Mouse (Mus musculus) E14TG2a.4 (cell line): ENCODE measurements around the gene Pheta1.
A peak's percentile ranks its signal among the peaks of the same experiment; 100 is the strongest.

Experiments used
- H3K27me3 ChIP-seq: 2 replicates; pipeline ENCODE4 v1.6.1; 2014; ENCODE audit warnings: low read length, control low read depth; ENCODE audit not compliant: insufficient read depth
- H3K36me3 ChIP-seq: 2 replicates; pipeline ENCODE4 v1.6.1; 2014; ENCODE audit warnings: low read length, control low read depth; ENCODE audit not compliant: insufficient read depth
- H3K4me1 ChIP-seq: replicated peaks from 2 replicates; pipeline ENCODE4 v1.6.1; 2014; ENCODE audit warnings: low read depth, low read length, control low read depth
- H3K4me3 ChIP-seq: replicated peaks from 2 replicates; pipeline ENCODE4 v1.5.1; 2014; ENCODE audit warnings: mild to moderate bottlenecking, low read length
- H3K9me3 ChIP-seq: 2 replicates; pipeline ENCODE4 v1.6.1; 2014; ENCODE audit warnings: low read length, control low read depth
- CTCF ChIP-seq: conservative IDR thresholded peaks from 2 replicates; pipeline ENCODE4 v1.5.1; 2014; ENCODE audit warnings: low read length
- NANOG ChIP-seq: IDR thresholded peaks from 2 replicates; pipeline ENCODE4 v1.6.1; 2014; ENCODE audit warnings: borderline replicate concordance, low read length, mixed read lengths
- POU5F1 ChIP-seq: IDR thresholded peaks from 2 replicates; pipeline ENCODE4 v1.6.1; 2014; ENCODE audit warnings: low read length, borderline replicate concordance

Gene Pheta1

GRCm38 (mm10) chr5:121836692-121837415, 11.9 kb upstream of the Pheta1 start:
- peak overlapping the region; percentile 95 for H3K4me3 ChIP-seq
- TF ChIP-seq NANOG, result no peak
- no peak for TF ChIP-seq CTCF
- no peak for TF ChIP-seq POU5F1
- no peaks in the 10 kb centered on the region for H3K9me3 ChIP-seq
- H3K4me1 ChIP-seq, result peaks cover 68% of the 10 kb centered on the region
- H3K36me3 ChIP-seq, result peaks cover 9% of the 10 kb centered on the region; the same call in 1 of the 2 replicates
- H3K27me3 ChIP-seq, result peaks cover 31% of the 10 kb centered on the region

DNA sequence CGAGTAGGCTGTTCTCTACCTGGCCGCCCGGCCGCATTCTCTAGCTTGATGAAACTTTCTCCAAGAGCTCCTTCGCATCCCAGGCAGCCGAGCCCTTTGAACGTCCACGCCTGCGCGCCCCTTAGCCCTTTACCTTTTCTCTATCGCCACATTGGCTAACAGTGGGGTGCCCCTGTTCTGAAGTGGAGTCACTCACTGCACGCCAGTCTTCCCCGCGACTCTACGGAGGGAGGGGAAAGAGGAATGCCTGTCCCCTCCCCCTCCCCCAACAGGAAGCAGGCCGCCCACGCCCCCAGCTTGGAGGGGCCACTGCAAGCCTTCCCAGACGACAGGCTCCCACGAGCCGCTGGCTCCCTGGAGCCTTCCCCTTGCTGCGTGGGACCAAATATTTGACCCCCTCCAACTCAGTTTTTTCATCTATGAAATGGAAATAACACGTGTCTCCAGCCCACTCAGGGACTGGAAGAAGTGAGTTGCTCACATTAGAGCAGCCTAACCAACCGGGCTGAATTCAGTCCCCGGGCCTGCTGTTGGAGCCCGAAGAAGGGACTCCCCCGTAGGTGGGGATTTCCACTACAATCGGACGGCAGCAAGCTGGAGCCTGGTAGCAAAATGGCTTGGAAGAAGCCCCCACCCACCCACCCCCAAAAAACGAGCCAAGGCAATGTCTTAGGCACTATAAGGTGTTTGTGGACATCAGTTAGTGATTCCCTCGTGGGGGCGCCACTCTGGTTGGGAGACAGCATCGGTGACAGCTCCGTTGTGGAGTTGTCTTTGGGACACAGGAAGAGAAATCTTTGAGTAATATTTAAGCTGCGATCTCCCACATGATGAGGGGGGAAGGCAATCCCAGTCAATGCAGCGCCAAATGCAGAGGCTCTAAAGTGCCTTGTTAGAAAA, 11.1 kb upstream of the Pheta1 start, which contains the start of gene Sh2b3:
TSS of gene Sh2b3 (minus strand) at position 206 of the 900 bp plus-strand sequence.
- no peaks in the 10 kb centered on the region for H3K9me3 ChIP-seq
- H3K4me1 ChIP-seq, result peaks cover 76% of the 10 kb centered on the region
- 0 out of 2 replicates have a peak, but pooled peaks cover under 1% of the 10 kb centered on the region for H3K36me3 ChIP-seq
- H3K4me3 ChIP-seq, result peak within 1 kb of the TSS; percentile 95
- TF ChIP-seq POU5F1 (no peak), NANOG (no peak), CTCF (no peak)
- H3K27me3 ChIP-seq, result peaks cover 33% of the 10 kb centered on the region

- Histone ChIP-seq H3K27me3 (peaks cover 33% of the 10 kb centered on the region), H3K9me3 (no peaks in the 10 kb centered on the region), H3K4me3 (peak overlapping the region; percentile 77), H3K4me1 (peaks cover 77% of the 10 kb centered on the region), H3K36me3 (no peaks in the 10 kb centered on the region)
- TF ChIP-seq NANOG (no peak), POU5F1 (no peak), CTCF (no peak)
Measured at GRCm38 (mm10) chr5:121838341-121839127, 10.2 kb upstream of the Pheta1 start.

GRCm38 (mm10) chr5:121839128-121839473, 9.7 kb upstream of the Pheta1 start:
- peaks cover 38% of the 10 kb centered on the region for H3K27me3 ChIP-seq
- TF ChIP-seq NANOG, result no peak
- TF ChIP-seq POU5F1, result no peak
- TF ChIP-seq CTCF, result no peak
- H3K4me3 ChIP-seq, result peak overlapping the region; percentile 77
- peaks cover 77% of the 10 kb centered on the region for H3K4me1 ChIP-seq
- H3K36me3 ChIP-seq, result no peaks in the 10 kb centered on the region
- no peaks in the 10 kb centered on the region for H3K9me3 ChIP-seq

GRCm38 (mm10) chr5:121841516-121841915, 7.3 kb upstream of the Pheta1 start:
- no peak for TF ChIP-seq POU5F1
- no peak for TF ChIP-seq CTCF
- TF ChIP-seq NANOG, result no peak
- Histone ChIP-seq H3K27me3 (peaks cover 33% of the 10 kb centered on the region), H3K36me3 (no peaks in the 10 kb centered on the region), H3K4me1 (peaks cover 75% of the 10 kb centered on the region), H3K9me3 (no peaks in the 10 kb centered on the region), H3K4me3 (peak overlapping the region; percentile 82)

GRCm38 (mm10) chr5:121841973-121842372, 6.8 kb upstream of the Pheta1 start:
- H3K4me1 ChIP-seq, result peaks cover 78% of the 10 kb centered on the region
- peaks cover 33% of the 10 kb centered on the region for H3K27me3 ChIP-seq
- no peaks in the 10 kb centered on the region for H3K36me3 ChIP-seq
- H3K4me3 ChIP-seq, result peak overlapping the region; percentile 82
- TF ChIP-seq CTCF (no peak), POU5F1 (no peak), NANOG (no peak)
- H3K9me3 ChIP-seq, result no peaks in the 10 kb centered on the region

DNA sequence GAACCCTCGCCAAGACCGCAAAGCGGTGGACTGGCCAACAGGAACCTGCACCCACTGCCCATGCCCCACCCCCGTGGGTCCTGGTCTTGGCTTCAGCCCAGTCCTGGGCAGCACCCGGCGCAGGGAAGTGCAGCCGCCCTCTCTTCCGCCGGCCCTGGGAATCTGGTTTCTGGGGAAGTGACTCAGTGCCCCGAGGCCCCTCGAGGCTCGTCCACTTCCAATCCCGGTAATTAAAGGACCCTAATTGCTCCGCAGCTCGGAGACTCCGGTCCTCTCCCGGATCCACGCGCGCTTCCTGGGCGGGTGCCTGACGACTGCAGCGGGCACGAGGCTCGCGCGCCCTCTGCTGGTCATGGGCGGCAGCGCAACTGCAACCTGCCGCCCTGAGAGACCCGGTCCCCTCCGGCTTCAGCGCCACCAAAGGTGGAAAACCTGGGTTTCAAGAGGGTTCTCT, 6.1 kb upstream of the Pheta1 start:
- Histone ChIP-seq H3K9me3 (no peaks in the 10 kb centered on the region), H3K4me1 (peaks cover 79% of the 10 kb centered on the region)

More for the DNA sequence above, 6.1 kb upstream of the Pheta1 start:
- TF ChIP-seq CTCF (peak; percentile 35), NANOG (no peak)
- peaks cover 33% of the 10 kb centered on the region for H3K27me3 ChIP-seq
- H3K4me3 ChIP-seq, result peak overlapping the region; percentile 82
- H3K36me3 ChIP-seq, result no peaks in the 10 kb centered on the region
